Mouse (Mus musculus): ENCODE data around the gene Olfr1218. TPM values are rescaled to one million over a fixed set of nuclear protein-coding genes. Genes with fewer than 3 reads are reported as not detected.
"Not testable (repeated sequence)": the region's sequence is repeated elsewhere in the genome, so short reads cannot be mapped to it uniquely, and the experiment has no call there.

Gene Olfr1218
- not detected for total RNA-seq (2021)
- long read RNA-seq, experiment 1, result 0 reads
- long read RNA-seq, experiment 2, result 0 reads

DNA sequence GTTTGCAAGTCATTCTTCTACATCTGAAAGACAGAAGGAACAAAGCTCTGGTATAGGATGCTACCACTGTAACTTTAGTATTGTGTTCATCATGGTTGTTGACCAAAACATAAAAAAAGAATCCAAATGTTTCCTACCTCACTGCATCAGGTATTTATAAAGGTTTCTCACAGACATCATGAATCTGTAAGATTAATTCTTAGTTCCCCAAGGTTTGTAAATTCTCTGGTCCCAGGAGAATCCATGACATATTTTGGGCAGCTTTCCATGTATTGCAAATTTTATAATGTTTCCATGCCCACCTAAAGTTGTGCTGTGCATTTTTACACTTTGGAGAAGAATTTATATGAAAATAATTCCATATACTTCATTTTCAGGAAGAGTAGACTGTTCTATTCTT lies at the start of gene Olfr1218:
TSS of gene Olfr1218 (minus strand) at position 101 of the 400 bp plus-strand sequence.
- intact Hi-C loops (cut with DNase I; ENCODE audit: low total_unique reads), result no loop called here
- no peak for DNase-seq

GRCm38 (mm10) chr2:89106735-89107134 lies 45.7 kb upstream of the Olfr1218 start, which contains the start of gene Olfr1220:
Gene Olfr1220, minus strand, starts transcription at chr2:89106835.
- intact Hi-C loops (cut with DNase I; ENCODE audit: low total_unique reads), result no loop called here
- no peak for DNase-seq

- no peak for DNase-seq
- intact Hi-C loops (cut with DNase I; ENCODE audit: low total_unique reads), result no loop called here
Measured at GRCm38 (mm10) chr2:89105651-89106050, 44.7 kb upstream of the Olfr1218 start.

- intact Hi-C loops (cut with DNase I; ENCODE audit: low total_unique reads), result no loop called here
Measured at GRCm38 (mm10) chr2:89093848-89094247, 32.9 kb upstream of the Olfr1218 start.

DNA sequence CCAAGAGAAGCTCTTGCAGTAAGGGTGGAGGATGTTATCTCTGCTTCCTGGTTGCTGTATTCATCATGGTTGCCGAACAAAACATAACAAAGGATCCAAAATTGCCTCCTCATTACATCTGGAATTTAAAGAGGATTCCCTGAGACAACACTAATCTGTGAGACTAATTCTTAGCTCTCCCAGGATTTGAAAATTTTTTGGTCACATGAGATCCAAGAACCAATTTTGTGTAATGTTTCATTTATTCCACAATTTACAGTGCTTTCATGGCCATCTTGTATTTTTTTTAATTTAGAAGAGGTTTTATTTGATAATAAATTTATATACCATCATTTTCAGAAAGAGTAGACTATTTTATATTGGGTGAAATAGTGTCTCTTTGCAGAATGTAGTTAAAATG lies 22.4 kb upstream of the Olfr1218 start, which contains the start of gene Olfr1219:
TSS of gene Olfr1219 (minus strand) at position 101 of the 400 bp plus-strand sequence.
- no peak for DNase-seq
- intact Hi-C loops (cut with DNase I; ENCODE audit: low total_unique reads), result no loop called here

More at GRCm38 (mm10) chr2:89093848-89094247, 32.9 kb upstream of the Olfr1218 start:
- DNase-seq, result no peak

DNA sequence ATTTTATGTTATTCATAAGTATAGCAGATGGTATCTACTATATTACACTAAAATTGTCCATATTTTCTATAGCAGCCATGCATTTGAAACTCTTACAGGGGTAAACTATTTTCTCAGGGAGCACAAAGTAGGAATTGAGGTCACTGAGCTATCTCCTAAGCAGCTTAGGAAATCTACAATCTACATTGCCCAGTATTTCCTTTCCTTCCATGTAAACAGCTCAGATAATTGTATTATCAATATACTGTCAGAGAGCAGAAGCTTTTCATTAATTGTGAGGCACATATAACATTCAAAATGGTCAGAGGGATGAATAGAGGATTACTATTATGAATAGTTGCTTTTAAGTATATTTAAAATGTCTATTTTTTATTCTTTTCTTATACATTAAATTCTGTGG lies 20.5 kb upstream of the Olfr1218 start:
- no peak for DNase-seq
- intact Hi-C loops (cut with DNase I; ENCODE audit: low total_unique reads), result no loop called here

DNA sequence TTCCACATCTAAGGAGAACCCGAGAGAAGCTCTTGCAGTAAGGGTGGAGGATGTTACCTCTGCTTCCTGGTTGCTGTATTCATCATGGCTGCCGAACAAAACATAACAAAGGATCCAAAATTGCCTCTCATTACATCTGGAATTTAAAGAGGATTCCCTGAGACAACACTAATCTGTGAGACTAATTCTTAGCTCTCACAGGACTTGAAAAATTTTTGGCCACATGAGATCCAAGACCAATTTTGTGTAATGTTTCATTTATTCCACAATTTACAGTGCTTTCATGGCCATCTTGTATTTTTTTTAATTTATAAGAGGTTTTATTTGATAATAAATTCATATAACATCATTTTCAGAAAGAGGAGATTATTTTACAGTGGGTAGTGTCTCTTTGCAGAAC lies 29.0 kb downstream of the Olfr1218 start, which contains the start of gene Olfr1217:
TSS of gene Olfr1217 (minus strand) at position 101 of the 400 bp plus-strand sequence.
- intact Hi-C loops (cut with DNase I; ENCODE audit: low total_unique reads), result no loop called here
- DNase-seq, result no peak

- DNase-seq; intact Hi-C loops (cut with DNase I; ENCODE audit: low total_unique reads): not testable (repeated sequence)
Measured at GRCm38 (mm10) chr2:89021436-89021835, 39.6 kb downstream of the Olfr1218 start.

DNA sequence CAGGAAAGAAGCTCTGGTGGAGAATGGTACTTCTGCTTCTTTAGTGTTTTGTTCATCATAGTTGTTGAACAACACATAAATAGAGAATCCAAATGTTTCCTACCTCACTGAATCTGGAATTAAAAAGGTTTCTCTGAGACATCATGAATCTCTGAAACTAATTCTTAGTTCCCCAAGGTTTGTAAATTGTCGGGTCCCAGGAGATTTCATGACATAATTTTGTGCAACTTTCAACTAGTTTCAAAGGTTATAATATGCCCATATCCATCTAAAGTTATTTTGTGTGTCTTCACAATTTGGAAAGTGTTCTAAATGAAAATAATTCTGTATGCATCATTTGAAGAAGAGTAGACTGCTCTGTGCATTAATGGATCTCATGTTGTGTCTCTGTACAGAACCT lies 42.7 kb downstream of the Olfr1218 start, which contains the start of gene Olfr1216:
TSS of gene Olfr1216 (minus strand) at position 101 of the 400 bp plus-strand sequence.
- no peak for DNase-seq
- intact Hi-C loops (cut with DNase I; ENCODE audit: low total_unique reads), result no loop called here

DNA sequence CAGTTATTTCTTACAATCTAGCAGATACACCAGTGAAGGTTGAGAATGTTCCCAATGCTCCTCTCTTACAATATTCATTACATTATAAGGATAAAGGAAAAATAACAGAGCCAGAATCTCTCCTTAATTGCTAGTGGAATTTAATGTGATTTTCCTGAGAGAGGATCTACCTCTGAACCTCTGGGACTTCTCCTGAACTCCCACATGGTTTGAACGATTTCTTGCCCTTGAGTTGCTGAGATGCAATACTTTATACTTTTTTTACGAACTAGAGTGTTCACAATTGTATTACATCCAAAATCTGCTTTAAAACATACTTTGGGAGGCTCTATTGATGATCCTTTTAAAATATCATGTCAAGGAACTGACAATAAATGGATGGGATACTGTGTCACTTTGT lies 54.1 kb downstream of the Olfr1218 start, which contains the start of gene Olfr1215:
TSS of gene Olfr1215 (minus strand) at position 101 of the 400 bp plus-strand sequence.
- intact Hi-C loops (cut with DNase I; ENCODE audit: low total_unique reads), result no loop called here

More for the DNA sequence above, 54.1 kb downstream of the Olfr1218 start, which contains the start of gene Olfr1215:
- DNase-seq, result no peak

Other genes starting within 250 kb of the Olfr1218 start
- not detected for gene Olfr1202, start 246.7 kb downstream of the Olfr1218 start, total RNA-seq (2021)
- gene Olfr1205, start 231.4 kb downstream of the Olfr1218 start, total RNA-seq (2021), result not detected
- gene Olfr1204, start 211.9 kb downstream of the Olfr1218 start, total RNA-seq (2021), result not detected
- not detected for gene Olfr1206, start 198.0 kb downstream of the Olfr1218 start, total RNA-seq (2021)
- gene Olfr1208, start 158.9 kb downstream of the Olfr1218 start, total RNA-seq (2021), result not detected
- gene Olfr1209, start 146.0 kb downstream of the Olfr1218 start, total RNA-seq (2021), result not detected
- not detected for gene Olfr1211, start 123.1 kb downstream of the Olfr1218 start, total RNA-seq (2021)
- not detected for gene Olfr1212, start 107.2 kb downstream of the Olfr1218 start, total RNA-seq (2021)
- not detected for gene Gm13762, start 80.9 kb downstream of the Olfr1218 start, total RNA-seq (2021)
- not detected for gene Olfr1214, start 68.5 kb downstream of the Olfr1218 start, total RNA-seq (2021)
- gene Olfr1215, start 54.2 kb downstream of the Olfr1218 start, total RNA-seq (2021), result not detected
- not detected for gene Olfr1216, start 42.8 kb downstream of the Olfr1218 start, total RNA-seq (2021)
- not detected for gene Olfr1217, start 29.1 kb downstream of the Olfr1218 start, total RNA-seq (2021)
- not detected for gene Olfr1219, start 22.3 kb upstream of the Olfr1218 start, total RNA-seq (2021)
- not detected for gene Olfr1220, start 45.6 kb upstream of the Olfr1218 start, total RNA-seq (2021)
- gene Olfr1221, start 56.1 kb upstream of the Olfr1218 start, total RNA-seq (2021), result not detected
- gene Olfr1222, start 71.9 kb upstream of the Olfr1218 start, total RNA-seq (2021), result not detected
- gene Olfr1223, start 90.4 kb upstream of the Olfr1218 start, total RNA-seq (2021), result not detected
- gene Olfr1224-ps1, start 102.9 kb upstream of the Olfr1218 start, total RNA-seq (2021), result not detected
- gene Olfr1225, start 113.5 kb upstream of the Olfr1218 start, total RNA-seq (2021), result not detected
- gene Olfr1226, start 138.9 kb upstream of the Olfr1218 start, total RNA-seq (2021), result not detected
- gene Olfr1228, start 192.9 kb upstream of the Olfr1218 start, total RNA-seq (2021), result not detected
- not detected for gene Olfr1229, start 226.8 kb upstream of the Olfr1218 start, total RNA-seq (2021)
- gene Olfr1230, start 236.1 kb upstream of the Olfr1218 start, total RNA-seq (2021), result not detected
- gene Olfr1231, start 245.9 kb upstream of the Olfr1218 start, total RNA-seq (2021), result not detected

Measured in gastrocnemius, postnatal 14 days (tissue).